Mouse (Mus musculus): ENCODE results near the gene Irx3. TPM values are rescaled to one million over a fixed set of nuclear protein-coding genes. Genes with fewer than 3 reads are reported as not detected.

Gene Irx3
- total and polyA plus RNA-seq, 2 experiments from 2014 or later = 1.3 to 2.6 TPM

DNA sequence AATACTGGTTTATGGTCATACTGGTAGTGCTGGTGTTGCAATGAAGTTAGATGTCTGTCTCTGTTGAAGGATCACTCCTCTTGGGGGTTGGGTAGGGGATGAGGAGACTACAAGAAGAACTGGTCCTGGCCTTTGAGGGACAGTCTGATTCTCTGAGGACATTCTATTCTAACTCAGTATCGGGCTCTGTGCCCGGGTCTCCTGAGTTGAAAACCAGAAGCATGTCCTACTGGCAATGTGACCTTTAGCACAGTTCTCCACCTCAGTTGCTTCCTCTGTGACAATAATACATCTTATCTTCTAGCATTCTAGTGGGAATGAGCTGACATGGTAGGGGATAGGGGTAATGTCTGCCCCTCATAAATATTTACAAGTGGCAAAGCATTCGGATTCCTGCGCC, 12.2 kb upstream of the Irx3 start:
- TF ChIP-seq CTCF (IDR thresholded peaks at IDR 0.05; ENCODE audit: low read depth) = no peak
- Histone ChIP-seq H3K4me1 (ENCODE audit: insufficient read depth) (no peaks in the 10 kb centered on the region), H3K27ac (ENCODE audit: low read depth, low read length) (no peak overlapping the region), H3K27me3 (ENCODE audit: insufficient read depth, low read length) (peaks cover 3% of the 10 kb centered on the region; the same call in 1 of the 2 replicates), H3K4me2 (ENCODE audit: low read depth) (no peak overlapping the region), H3K9ac (no peak overlapping the region), H3K36me3 (ENCODE audit: insufficient read depth) (no peaks in the 10 kb centered on the region), H3K9me3 (ENCODE audit: low read length) (no peaks in the 10 kb centered on the region), H3K4me3 (ENCODE audit: low read depth, low read length) (no peak overlapping the region)
- 98% methylated on average over 4 of the region's 4 CpGs for WGBS
- ATAC-seq (no peak), DNase-seq (no peak)

DNA sequence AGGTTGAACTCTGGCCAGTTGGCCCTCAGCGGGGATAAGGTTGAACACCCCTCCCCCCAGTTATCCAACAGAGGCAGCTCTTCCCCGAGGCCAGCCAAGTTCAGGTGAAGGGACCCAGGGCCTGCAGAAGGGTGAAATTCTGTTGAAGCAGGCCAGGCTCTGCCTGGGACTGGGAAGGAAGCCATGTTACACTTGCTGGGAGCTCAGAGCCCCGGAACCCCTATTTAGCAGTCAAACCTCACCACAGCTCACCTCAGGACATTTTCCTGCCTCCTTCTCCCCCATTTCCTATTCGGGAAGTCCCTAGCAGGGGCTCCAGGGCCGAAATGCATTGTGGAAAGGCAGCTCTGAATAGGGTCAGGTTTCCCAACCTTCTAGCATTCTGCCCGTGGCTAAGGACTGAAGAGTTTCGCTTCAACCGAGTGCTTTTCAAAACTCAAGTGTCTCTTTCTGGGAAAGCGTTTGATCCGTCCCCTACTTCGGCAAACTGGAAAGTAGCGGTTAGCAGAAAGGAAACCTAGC, 4.9 kb upstream of the Irx3 start:
- no peak for TF ChIP-seq CTCF (IDR thresholded peaks at IDR 0.05; ENCODE audit: low read depth)
- no peak overlapping the region for H3K27ac ChIP-seq (ENCODE audit: low read depth, low read length)
- H3K4me1 ChIP-seq (ENCODE audit: insufficient read depth) = no peaks in the 10 kb centered on the region
- H3K9ac ChIP-seq = no peak overlapping the region
- 7% methylated on average over 12 of the region's 12 CpGs for WGBS
- no peaks in the 10 kb centered on the region for H3K36me3 ChIP-seq (ENCODE audit: insufficient read depth)
- DNase-seq (peak; percentile 45), ATAC-seq (no peak)
- H3K9me3 ChIP-seq (ENCODE audit: low read length) = no peaks in the 10 kb centered on the region
- H3K4me3 ChIP-seq (ENCODE audit: low read depth, low read length) = no peak overlapping the region
- peaks cover 67% of the 10 kb centered on the region for H3K27me3 ChIP-seq (ENCODE audit: insufficient read depth, low read length)
- H3K4me2 ChIP-seq (ENCODE audit: low read depth) = no peak overlapping the region

DNA sequence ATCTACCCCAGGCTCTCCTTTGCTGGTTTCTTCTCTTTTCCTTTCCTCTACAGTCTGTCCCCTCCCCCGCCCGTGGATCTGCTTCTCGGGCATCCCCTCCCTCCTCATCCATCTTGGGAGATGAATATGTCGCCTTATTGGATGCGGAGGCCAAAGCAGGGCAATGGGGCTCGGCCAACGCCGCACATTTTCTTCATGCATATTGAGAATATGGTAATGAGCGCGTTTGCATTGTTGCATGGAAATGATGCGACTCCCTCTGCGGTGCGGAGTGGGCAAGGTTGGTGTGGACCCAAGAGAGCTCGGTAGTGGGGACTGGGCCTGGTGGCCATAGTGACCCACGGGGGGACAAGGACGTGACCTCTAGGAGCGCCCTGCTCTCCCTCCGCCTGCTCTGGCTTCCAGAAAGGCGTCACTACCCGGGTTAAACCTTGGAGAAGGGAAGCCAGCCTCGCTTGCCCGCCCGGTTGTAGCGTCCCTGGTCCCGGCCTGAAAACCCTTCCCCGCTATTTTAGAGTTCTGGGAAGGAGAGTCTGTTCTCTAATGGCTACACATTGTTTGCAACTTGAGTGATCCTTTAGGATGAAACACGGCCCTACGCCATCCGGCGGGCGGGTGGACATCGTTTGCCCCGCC, 4.3 kb upstream of the Irx3 start:
- Histone ChIP-seq H3K27me3 (ENCODE audit: insufficient read depth, low read length) (peaks cover 73% of the 10 kb centered on the region), H3K4me2 (ENCODE audit: low read depth) (no peak overlapping the region), H3K9me3 (ENCODE audit: low read length) (no peaks in the 10 kb centered on the region), H3K36me3 (ENCODE audit: insufficient read depth) (no peaks in the 10 kb centered on the region), H3K4me1 (ENCODE audit: insufficient read depth) (no peaks in the 10 kb centered on the region), H3K4me3 (ENCODE audit: low read depth, low read length) (no peak overlapping the region), H3K27ac (ENCODE audit: low read depth, low read length) (no peak overlapping the region), H3K9ac (no peak overlapping the region)
- WGBS = 2% methylated on average over 33 of the region's 33 CpGs
- no peak for TF ChIP-seq CTCF (IDR thresholded peaks at IDR 0.05; ENCODE audit: low read depth)
- DNase-seq (peak; percentile 19), ATAC-seq (no peak)

DNA sequence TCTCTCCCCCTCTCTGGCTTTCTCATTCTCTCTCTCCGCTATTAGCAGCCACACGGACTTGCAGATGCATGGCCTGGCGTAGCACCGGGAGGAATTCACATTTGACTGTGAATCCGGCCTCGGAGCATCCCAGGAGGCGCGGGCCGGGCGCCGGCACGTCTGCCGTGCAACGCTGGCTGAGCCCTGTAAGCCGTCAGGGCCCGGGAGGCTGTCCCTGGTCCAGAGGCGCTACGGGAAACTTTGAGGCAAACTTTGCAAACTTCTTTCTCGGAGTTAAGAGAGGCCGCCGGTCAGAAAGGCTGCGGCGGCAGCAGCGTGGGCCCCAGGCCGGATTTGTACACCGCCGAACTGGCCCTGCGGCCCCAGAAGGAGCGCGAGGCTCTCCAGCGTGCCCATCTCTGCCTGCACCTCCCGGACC, 3.4 kb upstream of the Irx3 start:
- peaks cover 79% of the 10 kb centered on the region for H3K27me3 ChIP-seq (ENCODE audit: insufficient read depth, low read length)
- H3K4me1 ChIP-seq (ENCODE audit: insufficient read depth) = 0 out of 2 replicates have a peak, but pooled peaks cover 2% of the 10 kb centered on the region
- no peak overlapping the region for H3K27ac ChIP-seq (ENCODE audit: low read depth, low read length)
- no peak overlapping the region for H3K9ac ChIP-seq
- H3K4me2 ChIP-seq (ENCODE audit: low read depth) = peak overlapping the region; percentile 17; the same call in 1 of the 2 replicates
- ATAC-seq (no peak), DNase-seq (peak; percentile 37)
- no peak overlapping the region for H3K4me3 ChIP-seq (ENCODE audit: low read depth, low read length)
- no peaks in the 10 kb centered on the region for H3K9me3 ChIP-seq (ENCODE audit: low read length)
- TF ChIP-seq CTCF (IDR thresholded peaks at IDR 0.05; ENCODE audit: low read depth) = no peak
- 1% methylated on average over 32 of the region's 32 CpGs for WGBS
- no peaks in the 10 kb centered on the region for H3K36me3 ChIP-seq (ENCODE audit: insufficient read depth)

DNA sequence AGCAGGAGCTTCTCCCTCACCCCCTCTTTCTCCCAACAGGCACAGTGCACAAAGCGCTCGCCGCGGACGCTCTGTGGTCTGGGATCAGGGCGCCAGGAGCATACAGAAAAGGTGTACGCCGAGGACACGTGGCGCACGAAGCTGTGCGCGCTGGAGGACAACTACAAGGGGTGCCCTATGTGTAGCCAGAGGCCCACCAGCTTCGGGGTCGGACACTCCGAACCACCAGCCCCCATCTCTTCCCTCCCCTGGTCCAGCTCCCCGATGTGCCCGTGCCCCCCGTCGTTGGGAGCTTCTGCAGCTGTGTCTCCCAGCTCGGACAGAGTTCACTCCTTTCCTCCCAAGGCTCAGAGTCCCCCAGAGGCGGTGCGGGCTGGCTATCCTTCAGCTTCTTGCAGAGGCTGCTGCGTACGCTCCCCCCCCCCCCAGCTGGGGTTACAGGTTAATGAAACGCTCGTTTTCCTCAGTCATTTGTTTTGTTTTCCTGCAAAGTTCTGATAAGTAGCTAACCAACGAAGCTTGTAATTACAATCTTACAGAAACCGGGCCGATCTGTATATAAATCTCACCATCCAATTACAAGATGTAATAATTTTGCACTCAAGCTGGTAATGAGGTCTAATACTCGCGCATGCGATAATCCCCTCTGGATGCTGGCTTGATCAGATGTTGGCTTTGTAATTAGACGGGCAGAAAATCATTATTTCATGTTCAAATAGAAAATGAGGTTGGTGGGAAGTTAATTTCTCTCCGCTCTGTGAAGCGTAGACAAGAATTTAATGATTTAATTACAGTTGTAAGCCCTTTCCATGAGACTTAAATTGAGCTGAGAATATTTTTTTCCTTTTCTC, 2.8 kb upstream of the Irx3 start:
- Histone ChIP-seq H3K4me1 (ENCODE audit: insufficient read depth) (0 out of 2 replicates have a peak, but pooled peaks cover 6% of the 10 kb centered on the region), H3K27ac (ENCODE audit: low read depth, low read length) (no peak overlapping the region), H3K4me2 (ENCODE audit: low read depth) (no peak overlapping the region), H3K9me3 (ENCODE audit: low read length) (no peaks in the 10 kb centered on the region), H3K27me3 (ENCODE audit: insufficient read depth, low read length) (peaks cover 80% of the 10 kb centered on the region), H3K36me3 (ENCODE audit: insufficient read depth) (no peaks in the 10 kb centered on the region), H3K4me3 (ENCODE audit: low read depth, low read length) (no peak overlapping the region), H3K9ac (no peak overlapping the region)
- no peak for TF ChIP-seq CTCF (IDR thresholded peaks at IDR 0.05; ENCODE audit: low read depth)
- DNase-seq (peak; percentile 55), ATAC-seq (no peak)
- under 1% methylated on average over 36 of the region's 36 CpGs for WGBS

DNA sequence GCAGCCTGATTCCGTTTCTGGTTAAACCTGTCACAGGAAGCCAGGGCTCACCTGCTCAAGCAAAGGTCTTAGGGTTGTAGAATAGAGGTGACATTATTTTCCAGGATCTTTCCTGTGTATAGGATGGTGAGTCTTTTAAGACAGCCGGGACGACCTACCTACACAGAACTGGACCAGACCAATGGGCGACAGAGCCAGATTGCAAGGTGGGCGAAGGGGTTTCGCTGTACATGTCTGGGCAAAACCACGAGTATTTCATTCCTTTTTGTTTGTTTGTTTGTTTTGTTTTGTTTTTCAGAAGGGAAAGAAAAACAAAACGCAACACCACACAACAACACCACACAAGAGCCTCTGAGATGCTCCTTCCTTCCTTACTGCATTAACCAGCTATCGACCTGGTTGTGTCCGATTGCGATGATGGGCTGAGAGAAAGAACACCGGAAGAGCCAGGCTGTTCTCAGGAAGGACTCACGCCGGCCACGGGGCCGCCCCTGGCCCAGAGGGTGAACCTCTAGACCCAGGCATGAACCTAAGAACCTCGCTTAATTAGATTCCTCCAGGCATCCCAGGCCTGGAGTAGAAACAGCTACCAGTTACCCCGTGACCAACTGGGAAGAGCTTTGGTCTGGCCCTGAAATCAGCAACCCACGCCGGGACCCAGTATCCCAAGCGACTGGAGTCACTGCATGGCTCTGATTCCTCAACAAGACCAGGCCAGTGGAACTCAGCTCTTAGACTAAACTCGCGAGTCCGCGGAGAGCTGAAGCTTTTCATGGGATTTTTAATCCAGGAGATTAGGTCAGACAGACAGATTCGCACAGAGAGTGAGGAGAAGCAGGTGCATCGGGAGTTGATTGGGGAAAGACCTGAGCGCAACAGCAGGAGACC, 1.9 kb upstream of the Irx3 start:
- Histone ChIP-seq H3K4me1 (ENCODE audit: insufficient read depth) (0 out of 2 replicates have a peak, but pooled peaks cover 6% of the 10 kb centered on the region), H3K36me3 (ENCODE audit: insufficient read depth) (no peaks in the 10 kb centered on the region), H3K27me3 (ENCODE audit: insufficient read depth, low read length) (peaks cover 84% of the 10 kb centered on the region), H3K27ac (ENCODE audit: low read depth, low read length) (no peak overlapping the region), H3K4me2 (ENCODE audit: low read depth) (no peak overlapping the region), H3K4me3 (ENCODE audit: low read depth, low read length) (no peak overlapping the region), H3K9ac (no peak overlapping the region), H3K9me3 (ENCODE audit: low read length) (no peaks in the 10 kb centered on the region)
- peak; percentile 32 for DNase-seq
- no peak for TF ChIP-seq CTCF (IDR thresholded peaks at IDR 0.05; ENCODE audit: low read depth)
- 9% methylated on average over 28 of the region's 28 CpGs for WGBS
- no peak for ATAC-seq
